Mouse (Mus musculus) cerebellum, adult 2 months (tissue): Measurements from ENCODE around the gene Tex48. TPM values are rescaled to one million over a fixed set of nuclear protein-coding genes. Genes with fewer than 3 reads are reported as not detected.

ENCODE experiments used
- DNase-seq, 2 experiments: peaks; one replicate each; pipeline ENCODE4 v3.0.0; 2021
- H3K27ac ChIP-seq: fragments of 200-500 bp; 2 replicates; pipeline ENCODE4 v1.5.1; 2012; ENCODE audit warnings: low read length, control low read depth, inconsistent platforms; ENCODE audit not compliant: insufficient read depth
- H3K27me3 ChIP-seq: fragments of 200-500 bp; 2 replicates; pipeline ENCODE4 v1.6.1; 2012; ENCODE audit warnings: inconsistent platforms, mild to moderate bottlenecking, low read length, moderate library complexity; ENCODE audit not compliant: control insufficient read depth, insufficient read depth
- H3K4me1 ChIP-seq: fragments of 200-500 bp; 2 replicates; pipeline ENCODE4 v1.6.1; 2011; ENCODE audit warnings: low read length; ENCODE audit not compliant: control insufficient read depth, insufficient read depth
- H3K4me3 ChIP-seq: fragments of 200-500 bp; replicated peaks from 2 replicates; pipeline ENCODE3; 2011; ENCODE audit warnings: mild to moderate bottlenecking, low read depth, low read length, control low read depth; ENCODE audit not compliant: insufficient read depth
- CTCF ChIP-seq: fragments of 200-500 bp; IDR thresholded peaks from 2 replicates; pipeline ENCODE4 v1.5.1; 2011; ENCODE audit warnings: low read depth, mild to moderate bottlenecking, control low read depth, low read length, moderate library complexity, borderline replicate concordance; ENCODE audit not compliant: insufficient read depth
- POLR2A ChIP-seq: fragments of 200-500 bp; IDR thresholded peaks from 2 replicates; pipeline ENCODE4 v1.6.1; 2011; ENCODE audit warnings: low read length, control low read depth, borderline replicate concordance; ENCODE audit not compliant: insufficient read depth
- WGBS: fragments of 180-500 bp; shearing (Covaris S2); methylation state at CpG from one replicate; pipeline ENCODE4 v1.1.7; 2018; 5-methylcytosine and 5-hydroxymethylcytosine counted together
- polyA plus RNA-seq: library from polyadenylated mRNA; depleted of rRNA; stranded (reverse); fragments of >200 nt; gene quantifications from 2 replicates; pipeline ENCODE4 v1.2.3, GENCODE M21; 2012; rRNA removed

The Tex48 gene
- not detected in 2 replicates for polyA plus RNA-seq

DNA sequence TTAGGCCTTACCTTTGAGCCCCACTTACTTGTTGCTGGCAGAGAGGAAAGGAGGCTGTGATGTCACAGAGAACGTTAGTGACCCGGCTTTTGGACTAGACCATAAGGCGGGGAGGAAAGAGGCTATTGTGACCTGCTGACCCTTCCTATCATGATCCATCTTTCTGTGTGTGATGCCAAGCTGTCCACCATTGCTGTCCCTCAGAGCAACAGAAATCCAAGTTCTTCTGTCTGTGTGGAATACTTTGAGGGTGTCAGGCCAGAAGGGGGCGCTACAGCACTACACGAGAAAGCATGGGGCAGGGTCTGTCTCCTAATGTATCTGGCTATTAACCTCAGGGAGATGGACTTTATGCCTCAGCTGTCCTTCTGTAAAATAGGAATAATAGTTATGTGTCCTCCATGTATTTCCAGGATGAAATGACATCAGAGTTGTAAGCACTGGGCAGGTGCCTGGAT lies at the start of gene Tex48:
Tex48 (minus strand) TSS at position 51 of the 458 bp plus-strand sequence.
- DNase-seq = no peak
- no peak for TF ChIP-seq POLR2A
- no peak for TF ChIP-seq CTCF
- Histone ChIP-seq H3K4me1 (no peaks in the 10 kb centered on the region), H3K27ac (no peak within 1 kb of the TSS), H3K4me3 (no peak within 1 kb of the TSS), H3K27me3 (no peaks in the 10 kb centered on the region)
- 56% methylated on average over 5 of the region's 5 CpGs for whole genome bisulfite sequencing

DNA sequence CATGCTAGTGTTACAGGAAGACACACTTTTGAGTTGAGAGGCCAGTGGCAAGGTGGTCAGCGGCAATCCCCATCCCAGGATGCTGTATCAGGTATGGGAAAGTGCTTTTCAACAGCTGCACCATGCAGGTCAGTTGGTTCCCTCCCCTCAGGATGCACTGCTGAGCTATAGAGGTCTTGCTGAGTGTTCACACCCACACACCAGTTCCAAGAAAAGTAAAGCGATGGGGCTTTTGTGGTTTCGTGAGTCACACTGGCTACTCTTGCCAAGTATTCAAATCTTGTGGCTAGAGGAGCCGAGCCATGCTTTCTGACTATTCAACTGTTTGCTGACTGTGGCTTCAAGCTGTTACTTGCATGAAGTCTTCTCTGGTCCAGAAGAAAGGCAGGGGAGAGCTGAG lies 46.0 kb upstream of the Tex48 start:
- TF ChIP-seq CTCF = no peak
- TF ChIP-seq POLR2A = no peak
- Histone ChIP-seq H3K27me3 (no peaks in the 10 kb centered on the region), H3K4me3 (no peak overlapping the region), H3K27ac (no peak overlapping the region), H3K4me1 (no peaks in the 10 kb centered on the region)
- 44% methylated on average over 4 of the region's 4 CpGs for WGBS
- no peak for DNase-seq

DNA sequence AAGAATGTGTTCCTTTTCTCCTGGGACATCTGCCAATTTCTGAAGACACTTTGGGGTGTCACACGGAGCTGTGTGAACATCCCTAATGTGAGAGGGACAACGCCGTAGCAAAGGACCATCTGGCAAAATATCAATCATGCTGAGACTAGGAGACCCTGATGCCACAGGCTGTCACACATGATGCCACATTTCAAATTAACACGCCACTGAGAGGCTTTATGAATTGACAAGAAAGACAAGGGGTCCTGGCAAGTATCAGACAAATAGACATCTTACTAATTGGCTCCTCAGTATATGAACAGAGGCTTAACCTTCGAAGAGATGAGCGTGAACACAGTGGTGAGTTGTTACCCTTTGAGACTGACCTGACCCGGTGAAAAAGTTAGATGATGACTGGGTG lies 43.5 kb upstream of the Tex48 start:
- Histone ChIP-seq H3K27ac (no peak overlapping the region), H3K27me3 (no peaks in the 10 kb centered on the region), H3K4me3 (no peak overlapping the region), H3K4me1 (no peaks in the 10 kb centered on the region)
- no peak for TF ChIP-seq POLR2A
- no peak for TF ChIP-seq CTCF
- 22% methylated on average over 7 of the region's 7 CpGs for WGBS
- no peak for DNase-seq

- H3K4me1 ChIP-seq = no peaks in the 10 kb centered on the region
- WGBS = 88% methylated on average over 6 of the region's 6 CpGs
- DNase-seq = no peak
- H3K4me3 ChIP-seq = no peak within 1 kb of the TSS
- no peaks in the 10 kb centered on the region for H3K27me3 ChIP-seq
- no peak within 1 kb of the TSS for H3K27ac ChIP-seq
- TF ChIP-seq CTCF = no peak
- no peak for TF ChIP-seq POLR2A
Observed at GRCm38 (mm10) chr4:63663279-63663678, 41.1 kb upstream of the Tex48 start, which contains the start of gene Gm11214. Gm11214 (minus strand) TSS chr4:63663379.

GRCm38 (mm10) chr4:63661857-63662256 lies 39.6 kb upstream of the Tex48 start:
- WGBS = 27% methylated on average over 1 of the region's 1 CpGs
- H3K27ac ChIP-seq = no peak overlapping the region
- no peaks in the 10 kb centered on the region for H3K27me3 ChIP-seq
- no peak for DNase-seq
- no peak overlapping the region for H3K4me3 ChIP-seq
- H3K4me1 ChIP-seq = no peaks in the 10 kb centered on the region
- TF ChIP-seq POLR2A (no peak), CTCF (no peak)

DNA sequence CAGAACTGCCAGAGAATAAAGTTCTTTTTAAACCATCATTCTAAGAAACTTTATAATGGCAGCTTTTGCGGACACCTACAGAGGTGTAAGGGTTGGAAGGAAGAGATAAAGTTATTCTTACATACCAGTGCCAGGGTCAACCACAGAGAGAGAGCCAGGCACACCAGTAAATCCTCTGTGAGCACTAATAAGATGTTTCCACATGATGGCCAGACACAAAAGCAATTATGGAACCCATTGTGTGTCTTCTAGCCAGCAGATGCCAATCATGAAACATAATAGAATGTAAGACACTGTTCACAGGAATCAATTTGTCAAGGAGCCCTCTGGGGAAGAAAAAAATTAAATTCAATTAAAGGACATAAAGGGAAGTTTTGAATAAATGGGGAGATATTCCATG lies 39.2 kb upstream of the Tex48 start:
- Histone ChIP-seq H3K27ac (no peak overlapping the region), H3K27me3 (no peaks in the 10 kb centered on the region), H3K4me1 (no peaks in the 10 kb centered on the region), H3K4me3 (no peak overlapping the region)
- 11% methylated on average over 1 of the region's 1 CpGs for WGBS
- no peak for DNase-seq
- no peak for TF ChIP-seq CTCF
- no peak for TF ChIP-seq POLR2A

GRCm38 (mm10) chr4:63659775-63660174 lies 37.5 kb upstream of the Tex48 start:
- Histone ChIP-seq H3K4me1 (no peaks in the 10 kb centered on the region), H3K27ac (no peak overlapping the region), H3K27me3 (no peaks in the 10 kb centered on the region), H3K4me3 (no peak overlapping the region)
- no peak for TF ChIP-seq CTCF
- TF ChIP-seq POLR2A = no peak
- WGBS = 92% methylated on average over 1 of the region's 1 CpGs
- no peak for DNase-seq

- H3K4me1 ChIP-seq = no peaks in the 10 kb centered on the region
- H3K4me3 ChIP-seq = no peak overlapping the region
- no peak overlapping the region for H3K27ac ChIP-seq
- no peak for DNase-seq
- 19% methylated on average over 4 of the region's 4 CpGs for WGBS
- H3K27me3 ChIP-seq = no peaks in the 10 kb centered on the region
- no peak for TF ChIP-seq POLR2A
- no peak for TF ChIP-seq CTCF
Observed at GRCm38 (mm10) chr4:63659086-63659485, 36.9 kb upstream of the Tex48 start.

- DNase-seq = no peak
- WGBS = 89% methylated on average over 1 of the region's 1 CpGs
- H3K4me1 ChIP-seq = no peaks in the 10 kb centered on the region
- no peaks in the 10 kb centered on the region for H3K27me3 ChIP-seq
- H3K4me3 ChIP-seq = no peak overlapping the region
- H3K27ac ChIP-seq = no peak overlapping the region
- TF ChIP-seq CTCF (no peak), POLR2A (no peak)
Observed at GRCm38 (mm10) chr4:63654381-63654780, 32.2 kb upstream of the Tex48 start.
